Mouse (Mus musculus) CH12.LX (cell line): ENCODE measurements around the gene Slc35e2. TPM values are rescaled to one million over a fixed set of nuclear protein-coding genes. Genes with fewer than 3 reads are reported as not detected.
A peak's percentile ranks its signal among the peaks of the same experiment; 100 is the strongest.

ENCODE experiments used
- DNase-seq: peaks from one replicate; pipeline ENCODE4 v3.0.0-alpha.2; 2013; ENCODE audit errors: extremely low read depth
- H3K27ac ChIP-seq: 2 replicates; pipeline ENCODE4 v1.5.1; 2012; ENCODE audit warnings: low read depth, mild to moderate bottlenecking, control low read depth, moderate library complexity; ENCODE audit not compliant: insufficient read depth
- H3K27me3 ChIP-seq: replicated peaks from 2 replicates; pipeline ENCODE3; 2012; ENCODE audit warnings: inconsistent platforms
- H3K36me3 ChIP-seq, 2 experiments: replicated peaks in 1 of 2; 2 replicates each; pipeline versions ENCODE3 to v1.6.1; 2012; ENCODE audit warnings: inconsistent platforms in 1 of 2, low read length in 1 of 2, mild to moderate bottlenecking in 1 of 2, mixed read lengths in 1 of 2, moderate library complexity in 1 of 2; ENCODE audit not compliant: control insufficient read depth in 1 of 2, insufficient read depth in 1 of 2
- H3K4me1 ChIP-seq, 2 experiments: 2 replicates each; pipeline ENCODE4 v1.6.1; 2012; ENCODE audit warnings: inconsistent platforms in 1 of 2, moderate library complexity in 1 of 2; ENCODE audit not compliant: insufficient read depth in 2 of 2, control insufficient read depth in 1 of 2
- H3K4me2 ChIP-seq: 2 replicates; pipeline ENCODE4 v1.6.1; 2012; ENCODE audit warnings: low read depth, mild to moderate bottlenecking, control low read depth; ENCODE audit not compliant: poor library complexity, insufficient read depth, severe bottlenecking
- H3K4me3 ChIP-seq, 3 experiments: fragments of 150-350 bp in 1 of 3; sonication (generic) in 1 of 3; replicated peaks in 1 of 3; 2 replicates each; pipeline versions ENCODE3 to v1.5.1; 2011 to 2012; ENCODE audit warnings: low read depth in 2 of 3, low read length in 2 of 3, mild to moderate bottlenecking in 2 of 3, moderate library complexity in 2 of 3, control low read depth in 1 of 3, improper control_type of control experiment in 1 of 3, inconsistent platforms in 1 of 3, mixed read lengths in 1 of 3; ENCODE audit not compliant: poor library complexity in 1 of 3
- H3K79me2 ChIP-seq: replicated peaks from 2 replicates; pipeline ENCODE4 v1.6.1; 2012; ENCODE audit warnings: mild to moderate bottlenecking, moderate library complexity; ENCODE audit not compliant: control insufficient read depth, poor library complexity, insufficient read depth, severe bottlenecking; ENCODE audit errors: extremely low read depth
- H3K9ac ChIP-seq: 2 replicates; pipeline ENCODE4 v1.6.1; 2012; ENCODE audit warnings: low read depth, mild to moderate bottlenecking, control low read depth, moderate library complexity; ENCODE audit not compliant: insufficient read depth
- H3K9me3 ChIP-seq: replicated peaks from 2 replicates; pipeline ENCODE3; 2012; ENCODE audit warnings: low read length, inconsistent platforms, mixed read lengths
- CTCF ChIP-seq, 2 experiments: IDR thresholded peaks in 1 of 2; conservative IDR thresholded peaks in 1 of 2; 2 replicates each; pipeline ENCODE4 v1.5.1; 2011 to 2012; ENCODE audit warnings: low read depth in 2 of 2, low read length in 2 of 2, improper control_type of control experiment in 1 of 2, inconsistent platforms in 1 of 2, mild to moderate bottlenecking in 1 of 2, moderate library complexity in 1 of 2
- ELF1 ChIP-seq: IDR thresholded peaks from 2 replicates; pipeline ENCODE4 v1.6.1; 2014; ENCODE audit warnings: low read depth, mild to moderate bottlenecking, inconsistent platforms, low read length, improper control_type of control experiment
- EP300 ChIP-seq: IDR thresholded peaks from 2 replicates; pipeline ENCODE4 v1.6.1; 2011; ENCODE audit warnings: low read length, improper control_type of control experiment
- ETS1 ChIP-seq: conservative IDR thresholded peaks from 2 replicates; pipeline ENCODE4 v1.6.1; 2012; ENCODE audit warnings: low read depth, mild to moderate bottlenecking, inconsistent platforms, low read length, improper control_type of control experiment, moderate library complexity
- GABPA ChIP-seq: IDR thresholded peaks from 2 replicates; pipeline ENCODE4 v1.6.1; 2012; ENCODE audit warnings: low read depth, low read length, improper control_type of control experiment, inconsistent platforms; ENCODE audit not compliant: insufficient replicate concordance
- HCFC1 ChIP-seq: IDR thresholded peaks from 2 replicates; pipeline ENCODE4 v1.6.1; 2012; ENCODE audit warnings: low read depth, mild to moderate bottlenecking, inconsistent platforms, low read length, improper control_type of control experiment
- JUN ChIP-seq: IDR thresholded peaks from 2 replicates; pipeline ENCODE4 v1.6.1; 2011; ENCODE audit warnings: low read depth, mild to moderate bottlenecking, low read length, improper control_type of control experiment, moderate library complexity; ENCODE audit not compliant: insufficient read depth
- JUND ChIP-seq: conservative IDR thresholded peaks from 2 replicates; pipeline ENCODE4 v1.6.1; 2011; ENCODE audit warnings: low read depth, low read length, improper control_type of control experiment
- KAT2A ChIP-seq: IDR thresholded peaks from 2 replicates; pipeline ENCODE4 v1.6.1; 2012; ENCODE audit warnings: low read length, improper control_type of control experiment, inconsistent platforms; ENCODE audit not compliant: insufficient replicate concordance
- MAX ChIP-seq: IDR thresholded peaks from 2 replicates; pipeline ENCODE4 v1.6.1; 2011; ENCODE audit warnings: low read length, improper control_type of control experiment
- MEF2A ChIP-seq: IDR thresholded peaks from 2 replicates; pipeline ENCODE4 v1.6.1; 2014; ENCODE audit warnings: low read depth, mild to moderate bottlenecking, inconsistent platforms, low read length, improper control_type of control experiment, borderline replicate concordance
- NELFE ChIP-seq: IDR thresholded peaks from 2 replicates; pipeline ENCODE4 v1.6.1; 2011; ENCODE audit warnings: low read depth, low read length, improper control_type of control experiment
- USF2 ChIP-seq: conservative IDR thresholded peaks from 2 replicates; pipeline ENCODE4 v1.6.1; 2011; ENCODE audit warnings: low read depth, low read length, improper control_type of control experiment
- ZC3H11A ChIP-seq: IDR thresholded peaks from 2 replicates; pipeline ENCODE4 v1.6.1; 2012; ENCODE audit warnings: low read depth, mild to moderate bottlenecking, inconsistent platforms, low read length, improper control_type of control experiment
- ZMIZ1 ChIP-seq: IDR thresholded peaks from 2 replicates; pipeline ENCODE4 v1.6.1; 2012; ENCODE audit warnings: low read depth, mild to moderate bottlenecking, inconsistent platforms, low read length, improper control_type of control experiment
- dilution Hi-C: fragments of 300-500 bp; cut with MboI; formaldehyde crosslinking; loops from 2 replicates; pipeline ENCODE4 v1.14.3; 2020; ENCODE audit warnings: low sequenced_read_pairs; ENCODE audit not compliant: extremely low pct_unique_long_range_greater_than_20kb, extremely low pct_ligation_motif_present
- in situ Hi-C: fragments of 300-500 bp; cut with MboI; formaldehyde crosslinking; loops from 3 replicates; pipeline ENCODE4 v1.14.3; 2019; ENCODE audit warnings: low sequenced_read_pairs, low pct_ligation_motif_present, low pct_unique_long_range_greater_than_20kb, mixed read lengths
- polyA plus RNA-seq: library from polyadenylated mRNA; unstranded; fragments of >175 nt; gene quantifications from 2 replicates; pipeline ENCODE4 v1.2.1, GENCODE M21; 2012; ENCODE audit warnings: low read depth; ENCODE audit not compliant: insufficient read length
- total RNA-seq, 2 experiments: library from RNA; depleted of rRNA; stranded (reverse); fragments of 300-350 nt in 1 of 2; fragments of >200 nt in 1 of 2; gene quantifications; 2 replicates each; pipeline ENCODE4 v1.2.3; 2012 to 2014

Slc35e2 gene
- total and polyA plus RNA-seq, 3 experiments, result 8.2 to 14.6 (median 9.9) TPM

GRCm38 (mm10) chr4:155560932-155561331 lies 40.3 kb upstream of the Slc35e2 start:
- no peak overlapping the region for H3K9ac ChIP-seq
- no peaks in the 10 kb centered on the region for H3K9me3 ChIP-seq
- in situ Hi-C loops (loop anchor here (10.0 kb wide), 1 partner anchor 46 kb away; no protein-coding TSS in a partner anchor), dilution Hi-C loops (no loop called here)
- no peaks in the 10 kb centered on the region for H3K27me3 ChIP-seq
- peaks cover 15 to 58% of the 10 kb centered on the region in 2 experiments for H3K4me1 ChIP-seq
- peaks cover 20% of the 10 kb centered on the region for H3K79me2 ChIP-seq
- peaks cover 36 to 49% of the 10 kb centered on the region in 2 experiments for H3K36me3 ChIP-seq
- no peak for TF ChIP-seq NELFE
- TF ChIP-seq MAX, result no peak
- TF ChIP-seq ELF1, result no peak
- TF ChIP-seq JUN, result no peak
- TF ChIP-seq ZC3H11A, result no peak
- TF ChIP-seq GABPA, result no peak
- no peak for TF ChIP-seq KAT2A
- no peak for TF ChIP-seq MEF2A
- TF ChIP-seq ETS1, result no peak
- no peak for TF ChIP-seq ZMIZ1
- TF ChIP-seq USF2, result no peak
- no peak for TF ChIP-seq JUND
- no peak for TF ChIP-seq EP300
- H3K27ac ChIP-seq, result peak overlapping the region; percentile 10; the same call in 1 of the 2 replicates
- no peak overlapping the region for H3K4me2 ChIP-seq
- no peak for DNase-seq
- no peak overlapping the region for H3K4me3 ChIP-seq

- H3K36me3 ChIP-seq, result peaks cover 30 to 47% of the 10 kb centered on the region in 2 experiments
- dilution Hi-C loops, result no loop called here
These were observed 39.4 kb upstream of the Slc35e2 start, which contains the start of gene Nadk for GRCm38 (mm10) chr4:155561661-155562442. Nadk (plus strand) TSS chr4:155562378.

More at GRCm38 (mm10) chr4:155561661-155562442, 39.4 kb upstream of the Slc35e2 start, which contains the start of gene Nadk:
- no peaks in the 10 kb centered on the region for H3K9me3 ChIP-seq
- TF ChIP-seq KAT2A, result no peak
- no peak for TF ChIP-seq GABPA
- TF ChIP-seq CTCF (conservative IDR thresholded peaks at IDR 0.05 in 1 of 2, IDR thresholded peaks at IDR 0.05 in 1 of 2; ENCODE audit: low read depth in 2 of 2, low read length in 2 of 2), result no peak
- no peak for TF ChIP-seq HCFC1
- TF ChIP-seq, all 38 proteins: peak for 0
- peak within 1 kb of the TSS; percentile 88 for H3K27ac ChIP-seq
- in situ Hi-C loops, result loop anchor here (10.0 kb wide), 1 partner anchor 47 kb away; no protein-coding TSS in a partner anchor
- H3K4me2 ChIP-seq, result peak within 1 kb of the TSS; percentile 87
- H3K79me2 ChIP-seq, result peaks cover 30% of the 10 kb centered on the region
- H3K27me3 ChIP-seq, result no peaks in the 10 kb centered on the region
- DNase-seq, result peak; percentile 36
- H3K4me1 ChIP-seq, result peaks cover 21 to 67% of the 10 kb centered on the region in 2 experiments
- H3K4me3 ChIP-seq, result peak within 1 kb of the TSS; percentile 34 to 58 (median 46)
- H3K9ac ChIP-seq, result peak within 1 kb of the TSS; percentile 83
